Mouse (Mus musculus) kidney, adult 8-10 months (tissue): ENCODE results near the gene E4f1.
A peak's percentile ranks its signal among the peaks of the same experiment; 100 is the strongest.

Source experiments
- DNase-seq, 2 experiments: peaks; one replicate each; pipeline ENCODE4 v3.0.0; 2022

E4f1 gene

GRCm38 (mm10) chr17:24481027-24481815, 11.1 kb upstream of the E4f1 start:
- no peak for DNase-seq

- DNase-seq = no peak
Measured at GRCm38 (mm10) chr17:24480201-24480826, 10.2 kb upstream of the E4f1 start.

- DNase-seq = no peak
Measured at GRCm38 (mm10) chr17:24479431-24479830, 9.3 kb upstream of the E4f1 start.

GRCm38 (mm10) chr17:24478663-24479380, 8.7 kb upstream of the E4f1 start, which contains the start of gene Mlst8:
Gene Mlst8 (minus strand): TSS chr17:24479078.
- DNase-seq = peak; percentile 95 to 97

- DNase-seq = peak; percentile 29 to 35
Measured at GRCm38 (mm10) chr17:24477985-24478600, 8.0 kb upstream of the E4f1 start.

GRCm38 (mm10) chr17:24477053-24477984, 7.2 kb upstream of the E4f1 start:
- DNase-seq = no peak

- no peak for DNase-seq
Measured at GRCm38 (mm10) chr17:24476022-24476776, 6.1 kb upstream of the E4f1 start.

- DNase-seq = no peak
Measured at GRCm38 (mm10) chr17:24475586-24475985, 5.5 kb upstream of the E4f1 start.

- no peak for DNase-seq
Measured at GRCm38 (mm10) chr17:24474557-24474956, 4.4 kb upstream of the E4f1 start.

GRCm38 (mm10) chr17:24473612-24474275, 3.6 kb upstream of the E4f1 start, which contains the start of gene Bricd5:
Gene Bricd5 (plus strand): TSS chr17:24473884.
- DNase-seq = no peak

- DNase-seq = peak; percentile 89 to 94
Measured at GRCm38 (mm10) chr17:24472512-24472911, 2.4 kb upstream of the E4f1 start.

GRCm38 (mm10) chr17:24470701-24471527, 801 bp upstream of the E4f1 start:
- no peak for DNase-seq

- no peak for DNase-seq
Measured at GRCm38 (mm10) chr17:24469336-24469909, 690 bp downstream of the E4f1 start.

- DNase-seq = no peak
Measured at GRCm38 (mm10) chr17:24468636-24469246, 1.4 kb downstream of the E4f1 start.

GRCm38 (mm10) chr17:24463374-24464133, 6.6 kb downstream of the E4f1 start:
- DNase-seq = peak; percentile 43 to 49

GRCm38 (mm10) chr17:24462932-24463331, 7.2 kb downstream of the E4f1 start:
- DNase-seq = no peak

GRCm38 (mm10) chr17:24461580-24461979, 8.5 kb downstream of the E4f1 start:
- DNase-seq = peak in 1 of 2 experiments; percentile 51
